Mouse (Mus musculus): ENCODE measurements around the gene Gm28047. TPM values are rescaled to one million over a fixed set of nuclear protein-coding genes. Genes with fewer than 3 reads are reported as not detected.

The Gm28047 gene
- polyA plus RNA-seq, 1 experiment = not detected

- TF ChIP-seq CTCF (IDR thresholded peaks at IDR 0.05; ENCODE audit: extremely low read depth, insufficient read depth, insufficient read length, insufficient replicate concordance) = no peak
- no peak for TF ChIP-seq POLR2A (IDR thresholded peaks at IDR 0.05; ENCODE audit: low read depth, low read length)
- peaks cover 27% of the 10 kb centered on the region for H3K36me3 ChIP-seq (ENCODE audit: control insufficient read depth, insufficient read depth, low read length)
- H3K27me3 ChIP-seq (ENCODE audit: control insufficient read depth, insufficient read depth, low read length) = no peaks in the 10 kb centered on the region
- H3K4me3 ChIP-seq (ENCODE audit: extremely low read depth, insufficient read depth, insufficient read length) = no peak overlapping the region
- peak overlapping the region; percentile 47; the same call in 1 of the 2 replicates for H3K27ac ChIP-seq (ENCODE audit: insufficient read depth, low read length)
- no peak for DNase-seq (ENCODE audit: low read depth in 1 of 2, low spot score in 2 of 2)
- no peaks in the 10 kb centered on the region for H3K4me1 ChIP-seq (ENCODE audit: control insufficient read depth, insufficient read depth, insufficient read length)
- WGBS = 64% methylated on average over 6 of the region's 6 CpGs
These were observed 98.5 kb downstream of the Gm28047 start for GRCm38 (mm10) chr15:102526111-102527002.

- H3K4me1 ChIP-seq (ENCODE audit: control insufficient read depth, insufficient read depth, insufficient read length) = no peaks in the 10 kb centered on the region
- 0 out of 2 replicates have a peak within 1 kb of the TSS, but pooled peaks have one; percentile 21 for H3K27ac ChIP-seq (ENCODE audit: insufficient read depth, low read length)
- TF ChIP-seq POLR2A (IDR thresholded peaks at IDR 0.05; ENCODE audit: low read depth, low read length) = no peak
- TF ChIP-seq CTCF (IDR thresholded peaks at IDR 0.05; ENCODE audit: extremely low read depth, insufficient read depth, insufficient read length, insufficient replicate concordance) = peak; percentile 94; the same call in 1 of the 2 replicates
- no peaks in the 10 kb centered on the region for H3K27me3 ChIP-seq (ENCODE audit: control insufficient read depth, insufficient read depth, low read length)
- H3K36me3 ChIP-seq (ENCODE audit: control insufficient read depth, insufficient read depth, low read length) = peaks cover 23% of the 10 kb centered on the region
- peak; percentile 39 to 60 for DNase-seq (ENCODE audit: low read depth in 1 of 2, low spot score in 2 of 2)
- H3K4me3 ChIP-seq (ENCODE audit: extremely low read depth, insufficient read depth, insufficient read length) = no peak within 1 kb of the TSS
- 43% methylated on average over 3 of the region's 3 CpGs for WGBS
These were observed 99.9 kb downstream of the Gm28047 start, which contains the start of gene Npff for GRCm38 (mm10) chr15:102524892-102525485. Gene Npff, minus strand, starts transcription at chr15:102524942.

- no peak for TF ChIP-seq POLR2A (IDR thresholded peaks at IDR 0.05; ENCODE audit: low read depth, low read length)
- no peak for TF ChIP-seq CTCF (IDR thresholded peaks at IDR 0.05; ENCODE audit: extremely low read depth, insufficient read depth, insufficient read length, insufficient replicate concordance)
- no peak overlapping the region for H3K27ac ChIP-seq (ENCODE audit: insufficient read depth, low read length)
- no peaks in the 10 kb centered on the region for H3K27me3 ChIP-seq (ENCODE audit: control insufficient read depth, insufficient read depth, low read length)
- H3K4me1 ChIP-seq (ENCODE audit: control insufficient read depth, insufficient read depth, insufficient read length) = peaks cover 2% of the 10 kb centered on the region; the same call in 1 of the 2 replicates
- H3K4me3 ChIP-seq (ENCODE audit: extremely low read depth, insufficient read depth, insufficient read length) = no peak overlapping the region
- no peak for DNase-seq (ENCODE audit: low read depth in 1 of 2, low spot score in 2 of 2)
- peaks cover 10% of the 10 kb centered on the region; the same call in 1 of the 2 replicates for H3K36me3 ChIP-seq (ENCODE audit: control insufficient read depth, insufficient read depth, low read length)
- 87% methylated on average over 4 of the region's 4 CpGs for WGBS
These were observed 103.4 kb downstream of the Gm28047 start for GRCm38 (mm10) chr15:102521480-102521879.

- DNase-seq (ENCODE audit: low read depth in 1 of 2, low spot score in 2 of 2) = no peak
- 36% methylated on average over 4 of the region's 4 CpGs for WGBS
- Histone ChIP-seq H3K4me3 (ENCODE audit: extremely low read depth, insufficient read depth, insufficient read length) (no peak overlapping the region), H3K4me1 (ENCODE audit: control insufficient read depth, insufficient read depth, insufficient read length) (peaks cover 2% of the 10 kb centered on the region; the same call in 1 of the 2 replicates), H3K27ac (ENCODE audit: insufficient read depth, low read length) (no peak overlapping the region), H3K36me3 (ENCODE audit: control insufficient read depth, insufficient read depth, low read length) (peaks cover 10% of the 10 kb centered on the region; the same call in 1 of the 2 replicates), H3K27me3 (ENCODE audit: control insufficient read depth, insufficient read depth, low read length) (no peaks in the 10 kb centered on the region)
- TF ChIP-seq POLR2A (IDR thresholded peaks at IDR 0.05; ENCODE audit: low read depth, low read length) (no peak), CTCF (IDR thresholded peaks at IDR 0.05; ENCODE audit: extremely low read depth, insufficient read depth, insufficient read length, insufficient replicate concordance) (no peak)
These were observed 104.5 kb downstream of the Gm28047 start for GRCm38 (mm10) chr15:102520416-102520815.

- Histone ChIP-seq H3K36me3 (ENCODE audit: control insufficient read depth, insufficient read depth, low read length) (peaks cover 10% of the 10 kb centered on the region; the same call in 1 of the 2 replicates), H3K4me3 (ENCODE audit: extremely low read depth, insufficient read depth, insufficient read length) (peak overlapping the region; percentile 93; the same call in 1 of the 2 replicates), H3K4me1 (ENCODE audit: control insufficient read depth, insufficient read depth, insufficient read length) (peaks cover 2% of the 10 kb centered on the region; the same call in 1 of the 2 replicates), H3K27me3 (ENCODE audit: control insufficient read depth, insufficient read depth, low read length) (no peaks in the 10 kb centered on the region), H3K27ac (ENCODE audit: insufficient read depth, low read length) (peak overlapping the region; percentile 23; the same call in 1 of the 2 replicates)
- WGBS = 18% methylated on average over 17 of the region's 17 CpGs
- DNase-seq (ENCODE audit: low read depth in 1 of 2, low spot score in 2 of 2) = no peak
- TF ChIP-seq POLR2A (IDR thresholded peaks at IDR 0.05; ENCODE audit: low read depth, low read length) (no peak), CTCF (IDR thresholded peaks at IDR 0.05; ENCODE audit: extremely low read depth, insufficient read depth, insufficient read length, insufficient replicate concordance) (no peak)
These were observed 105.4 kb downstream of the Gm28047 start for GRCm38 (mm10) chr15:102519211-102520141.

- WGBS = 0% methylated on average over 9 of the region's 9 CpGs
- DNase-seq (ENCODE audit: low read depth in 1 of 2, low spot score in 2 of 2) = no peak
- Histone ChIP-seq H3K4me1 (ENCODE audit: control insufficient read depth, insufficient read depth, insufficient read length) (peaks cover 2% of the 10 kb centered on the region; the same call in 1 of the 2 replicates), H3K27me3 (ENCODE audit: control insufficient read depth, insufficient read depth, low read length) (no peaks in the 10 kb centered on the region), H3K36me3 (ENCODE audit: control insufficient read depth, insufficient read depth, low read length) (peaks cover 7% of the 10 kb centered on the region; the same call in 1 of the 2 replicates), H3K27ac (ENCODE audit: insufficient read depth, low read length) (peak overlapping the region; percentile 99), H3K4me3 (ENCODE audit: extremely low read depth, insufficient read depth, insufficient read length) (peak overlapping the region; percentile 93)
- TF ChIP-seq CTCF (IDR thresholded peaks at IDR 0.05; ENCODE audit: extremely low read depth, insufficient read depth, insufficient read length, insufficient replicate concordance) (no peak), POLR2A (IDR thresholded peaks at IDR 0.05; ENCODE audit: low read depth, low read length) (no peak)
These were observed 106.0 kb downstream of the Gm28047 start for GRCm38 (mm10) chr15:102518859-102519201.
